Comparison of ENCODE assay signal across 23 mouse cellular contexts in genomic region chr11:45810056-45810455, GRCm38 (mm10). TPM values are rescaled to one million over a fixed set of nuclear protein-coding genes. Genes with fewer than 3 reads are reported as not detected.
DNase-seq lines count a peak whose midpoint lies in the region; ATAC-seq and TF ChIP-seq lines count a peak whose summit lies in the region.
"Had no signal": no experiment of that assay in that cellular context is flagged by ENCODE, and none has a peak within 500 bp of the region (broad histone marks: within the 10 kb centered on the region; RNA-seq: fewer than 3 reads in every experiment).

No protein-coding gene starts in this region.

- no peaks in the 10 kb centered on the region for H3K9me3 ChIP-seq in kidney, embryonic 16.5 days (ENCODE audit: low read length)
- H3K9me3 ChIP-seq in intestine, postnatal 0 days (ENCODE audit: control insufficient read depth): no peaks in the 10 kb centered on the region
- H3K9me3 ChIP-seq in liver, embryonic 16.5 days (replicated peaks; ENCODE audit: control insufficient read depth, low read length): no peaks in the 10 kb centered on the region
- H3K9me3 ChIP-seq: forebrain, embryonic 13.5 days; G1E; heart, embryonic 15.5 days; limb, embryonic 15.5 days; midbrain, embryonic 15.5 days had no signal

- no peak overlapping the region for H3K4me3 ChIP-seq in kidney, embryonic 16.5 days (ENCODE audit: low read length)
- no peak overlapping the region for H3K4me3 ChIP-seq in kidney, adult 2 months (ENCODE audit: insufficient read depth, low read depth, low read length)
- H3K4me3 ChIP-seq in intestine, postnatal 0 days (ENCODE audit: low read depth, low read length): no peak overlapping the region
- no peak overlapping the region for H3K4me3 ChIP-seq in liver, embryonic 16.5 days (ENCODE audit: low read depth, low read length)
- H3K4me3 ChIP-seq: forebrain, embryonic 13.5 days; heart, adult 2 months; heart, embryonic 15.5 days; limb, embryonic 15.5 days; midbrain, embryonic 15.5 days; myocyte had no signal

- WGBS in kidney, embryonic 16.5 days: 71% methylated on average over 6 of the region's 6 CpGs
- 63% methylated on average over 6 of the region's 6 CpGs for WGBS in kidney, adult 2 months
- 39% methylated on average over 6 of the region's 6 CpGs for WGBS in intestine, postnatal 0 days
- 55% methylated on average over 6 of the region's 6 CpGs for WGBS in liver, embryonic 16.5 days (ENCODE audit: insufficient replicate concordance)

- intact Hi-C loops in heart, postnatal 25 days (cut with DNase I): no loop called here

- H3K27ac ChIP-seq in kidney, embryonic 16.5 days (ENCODE audit: low read length): peak overlapping the region; percentile 38
- H3K27ac ChIP-seq in kidney, adult 2 months (ENCODE audit: insufficient read depth, low read depth, low read length): no peak overlapping the region
- H3K27ac ChIP-seq in intestine, postnatal 0 days (ENCODE audit: low read depth, low read length): peak overlapping the region; percentile 96
- peak overlapping the region; percentile 99 for H3K27ac ChIP-seq in liver, embryonic 16.5 days (ENCODE audit: low read length)
- H3K27ac ChIP-seq: forebrain, embryonic 13.5 days; heart, adult 2 months; heart, embryonic 15.5 days; limb, embryonic 15.5 days; midbrain, embryonic 15.5 days had no signal

- peaks cover 36% of the 10 kb centered on the region for H3K4me1 ChIP-seq in kidney, embryonic 16.5 days (ENCODE audit: insufficient read depth, low read length)
- peaks cover 19% of the 10 kb centered on the region for H3K4me1 ChIP-seq in kidney, adult 2 months (ENCODE audit: control insufficient read depth, insufficient read depth, low read length)
- H3K4me1 ChIP-seq in intestine, postnatal 0 days (replicated peaks; ENCODE audit: control insufficient read depth, insufficient read depth, low read length): peaks cover 11% of the 10 kb centered on the region; the same call in 1 of the 2 replicates
- peaks cover 68% of the 10 kb centered on the region for H3K4me1 ChIP-seq in liver, embryonic 16.5 days (ENCODE audit: control insufficient read depth, low read depth, low read length)
- H3K4me1 ChIP-seq: forebrain, embryonic 13.5 days; heart, embryonic 15.5 days; limb, embryonic 15.5 days; midbrain, embryonic 15.5 days had no signal

- no peak for TF ChIP-seq CTCF in kidney, adult 2 months (conservative IDR thresholded peaks at IDR 0.05; ENCODE audit: insufficient read depth, insufficient read length, low read depth, low read length)
- TF ChIP-seq CTCF in intestine, postnatal 0 days (IDR thresholded peaks at IDR 0.05; ENCODE audit: low read depth): no peak

- TF ChIP-seq POLR2A in kidney, adult 2 months (IDR thresholded peaks at IDR 0.05; ENCODE audit: low read depth, low read length): no peak

- no peak for ATAC-seq in kidney, embryonic 16.5 days (ENCODE audit: low FRiP score, low TSS enrichment)
- no peak; the same call in 1 of the 2 replicates for ATAC-seq in intestine, postnatal 0 days
- peak; percentile 10; the same call in 1 of the 2 replicates for ATAC-seq in liver, embryonic 16.5 days (ENCODE audit: low read depth)
- ATAC-seq in megakaryocyte progenitor cell, adult 5-6 weeks (replicated peaks; ENCODE audit: poor library complexity): no peak
- ATAC-seq: forebrain, embryonic 13.5 days; hindbrain, embryonic 16.5 days; lung, postnatal 0 days; midbrain, embryonic 15.5 days had no signal

- no peak overlapping the region for H3K9ac ChIP-seq in kidney, embryonic 16.5 days (replicated peaks; ENCODE audit: low read length)
- 0 out of 2 replicates have a peak overlapping the region, but pooled peaks have one; percentile 18 for H3K9ac ChIP-seq in intestine, postnatal 0 days (ENCODE audit: low read depth, low read length)
- peak overlapping the region; percentile 46 for H3K9ac ChIP-seq in liver, embryonic 16.5 days (ENCODE audit: low read depth, low read length)
- H3K9ac ChIP-seq: forebrain, embryonic 13.5 days; heart, embryonic 15.5 days; limb, embryonic 15.5 days; midbrain, embryonic 15.5 days had no signal

- DNase-seq in kidney, adult 2 months: no peak
- no peak for DNase-seq in gastrocnemius, postnatal 25 days
- DNase-seq in heart, postnatal 25 days (ENCODE audit: low spot score): no peak
- DNase-seq: adrenal gland, postnatal 14 days; cerebellum, adult 2 months; cerebellum, postnatal 36 days; gastrocnemius, postnatal 14 days; heart, adult 2 months; kidney, adult 9 months; spleen, adult 18-20 months; thymus, postnatal 25 days had no signal

- no peak overlapping the region for H3K4me2 ChIP-seq in kidney, embryonic 16.5 days (replicated peaks; ENCODE audit: low read depth, low read length)
- no peak overlapping the region for H3K4me2 ChIP-seq in intestine, postnatal 0 days (replicated peaks; ENCODE audit: low read depth)
- peak overlapping the region; percentile 54; the same call in 1 of the 2 replicates for H3K4me2 ChIP-seq in liver, embryonic 16.5 days (ENCODE audit: low read depth, low read length)
- H3K4me2 ChIP-seq: forebrain, embryonic 13.5 days; heart, embryonic 15.5 days; limb, embryonic 15.5 days; midbrain, embryonic 15.5 days had no signal

- no peaks in the 10 kb centered on the region for H3K27me3 ChIP-seq in kidney, embryonic 16.5 days (ENCODE audit: insufficient read depth, low read length)
- H3K27me3 ChIP-seq in kidney, adult 2 months (replicated peaks; ENCODE audit: control insufficient read depth, insufficient read depth, low read length): no peaks in the 10 kb centered on the region
- no peaks in the 10 kb centered on the region for H3K27me3 ChIP-seq in intestine, postnatal 0 days (replicated peaks; ENCODE audit: control insufficient read depth, insufficient read depth, low read length)
- no peaks in the 10 kb centered on the region for H3K27me3 ChIP-seq in liver, embryonic 16.5 days (ENCODE audit: control insufficient read depth, insufficient read depth, low read depth, low read length)
- H3K27me3 ChIP-seq: forebrain, embryonic 13.5 days; heart, embryonic 15.5 days; limb, embryonic 15.5 days; midbrain, embryonic 15.5 days had no signal

- no peaks in the 10 kb centered on the region for H3K36me3 ChIP-seq in kidney, embryonic 16.5 days (ENCODE audit: insufficient read depth, low read length)
- H3K36me3 ChIP-seq in kidney, adult 2 months (ENCODE audit: control insufficient read depth, insufficient read depth, low read length): no peaks in the 10 kb centered on the region
- H3K36me3 ChIP-seq in intestine, postnatal 0 days (ENCODE audit: control insufficient read depth, insufficient read depth): no peaks in the 10 kb centered on the region
- H3K36me3 ChIP-seq in liver, embryonic 16.5 days (ENCODE audit: control insufficient read depth, insufficient read depth): no peaks in the 10 kb centered on the region
- H3K36me3 ChIP-seq: G1E; heart, embryonic 15.5 days; limb, embryonic 15.5 days; midbrain, embryonic 15.5 days had no signal

RNA-seq across cellular contexts. Expression of gene Clint1, which starts 41.8 kb away (rescaled TPM):
- 104 and 106 TPM in 2 replicates for polyA plus RNA-seq in kidney, embryonic 16.5 days (2015; fragmentation: Nextera tagmentation; extraction: Ambion mirVana)
- polyA plus RNA-seq in kidney, adult 2 months (2012; rRNA removed): 63.0 and 64.9 TPM in 2 replicates
- 171 and 185 TPM in 2 replicates for polyA plus RNA-seq in intestine, postnatal 0 days (2015; fragmentation: Nextera tagmentation; extraction: Ambion mirVana)
- 52.2 and 52.8 TPM in 2 replicates for polyA plus RNA-seq in liver, embryonic 16.5 days (2015; fragmentation: Nextera tagmentation; extraction: Ambion mirVana)
- total RNA-seq in gastrocnemius, postnatal 25 days (2021): 10 to 100 TPM; 27.8 to 35.3 TPM
- total RNA-seq in megakaryocyte progenitor cell, adult 5-6 weeks (2015): 130 and 133 TPM in 2 replicates
- total RNA-seq in megakaryocyte progenitor cell, adult 5-6 weeks (2017): 133 and 160 TPM in 2 replicates
- 10 to 100 TPM; 36.0 to 36.4 TPM for total RNA-seq in heart, postnatal 25 days (2021)
